Mouse (Mus musculus) hindbrain, postnatal 0 days (tissue): ENCODE measurements around the gene Sp140. TPM values are rescaled to one million over a fixed set of nuclear protein-coding genes. Genes with fewer than 3 reads are reported as not detected.
"Not testable (repeated sequence)": the region's sequence is repeated elsewhere in the genome, so short reads cannot be mapped to it uniquely, and the experiment has no call there.

Experiments used
- ATAC-seq: fragments of 200-750 bp; cut with Nextera tagmentation; 2 replicates; pipeline ENCODE4 v1.8.0; 2017; ENCODE audit warnings: mild to moderate bottlenecking, moderate TSS enrichment, moderate library complexity
- DNase-seq: peaks from one replicate; pipeline ENCODE4 v3.0.0-alpha.2; 2015; ENCODE audit warnings: low spot score
- H3K27ac ChIP-seq: fragments of 300-500 bp; sonication (generic); 2 replicates; pipeline ENCODE4 v1.5.1; 2014; ENCODE audit warnings: mild to moderate bottlenecking
- H3K27me3 ChIP-seq: fragments of 300-500 bp; sonication (generic); 2 replicates; pipeline ENCODE4 v1.6.1; 2014; ENCODE audit warnings: low read length, mixed read lengths; ENCODE audit not compliant: insufficient read depth
- H3K36me3 ChIP-seq: fragments of 300-500 bp; sonication (generic); 2 replicates; pipeline ENCODE4 v1.6.1; 2014; ENCODE audit warnings: low read length, mixed read lengths; ENCODE audit not compliant: insufficient read depth
- H3K4me1 ChIP-seq: fragments of 300-500 bp; sonication (generic); 2 replicates; pipeline ENCODE4 v1.6.1; 2014; ENCODE audit warnings: antibody characterized with exemption, low read length, mixed read lengths; ENCODE audit not compliant: insufficient read depth
- H3K4me2 ChIP-seq: fragments of 300-500 bp; sonication (generic); 2 replicates; pipeline ENCODE4 v1.6.1; 2014; ENCODE audit warnings: low read depth, mild to moderate bottlenecking, low read length, moderate library complexity, mixed read lengths
- H3K4me3 ChIP-seq: fragments of 300-500 bp; sonication (generic); 2 replicates; pipeline ENCODE4 v1.5.1; 2014; ENCODE audit warnings: low read length
- H3K9ac ChIP-seq: fragments of 300-500 bp; sonication (generic); replicated peaks from 2 replicates; pipeline ENCODE4 v1.6.1; 2014; ENCODE audit warnings: mild to moderate bottlenecking, low read length, moderate library complexity, mixed read lengths
- H3K9me3 ChIP-seq: fragments of 300-500 bp; sonication (generic); 2 replicates; pipeline ENCODE4 v1.6.1; 2016; ENCODE audit warnings: low read length, mixed read lengths
- CTCF ChIP-seq: IDR thresholded peaks from 2 replicates; pipeline ENCODE4 v1.5.1; 2016; ENCODE audit warnings: antibody characterized with exemption, control low read depth, low read depth
- WGBS: fragments of 180-500 bp; shearing (Covaris S2); extraction: QIAGEN DNeasy Blood & Tissue Kit; methylation state at CpG from one replicate; pipeline ENCODE4 v1.1.7; 2014; 5-methylcytosine and 5-hydroxymethylcytosine counted together
- polyA plus RNA-seq: library from polyadenylated mRNA; unstranded; fragments of >200 nt; fragmentation: Nextera tagmentation; extraction: Ambion mirVana; gene quantifications from 2 replicates; pipeline ENCODE4 v1.2.1, GENCODE M21; 2015
- total RNA-seq: library from RNA; depleted of rRNA; stranded (reverse); fragments of >200 nt; gene quantifications from 2 replicates; pipeline ENCODE4 v1.2.3, GENCODE M21; 2014

Gene Sp140
- total and polyA plus RNA-seq, 2 experiments from 2014 or later = 0.91 to 4.6 TPM

DNA sequence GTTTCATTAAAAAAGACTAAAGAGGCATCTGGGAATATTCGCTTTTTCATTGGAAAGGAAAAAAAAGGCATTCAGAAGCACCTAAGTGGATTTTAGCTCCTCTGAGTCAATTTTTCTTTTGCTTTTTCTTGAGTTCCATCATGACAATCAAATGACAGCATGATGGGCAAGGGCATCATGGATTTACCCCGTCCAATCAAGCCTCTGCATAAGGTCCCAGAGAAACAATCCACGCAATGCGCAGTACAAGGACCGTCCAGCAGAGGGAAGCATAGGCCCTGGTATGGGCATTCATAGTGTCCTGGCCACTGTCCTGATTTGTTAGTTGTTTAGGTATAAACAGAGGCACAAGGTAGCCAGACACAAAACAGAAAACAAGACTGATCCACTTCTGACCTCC lies 18.7 kb upstream of the Sp140 start:
- ATAC-seq, H3K4me3 ChIP-seq, H3K27ac ChIP-seq, DNase-seq, H3K9me3 ChIP-seq, H3K36me3 ChIP-seq, H3K4me2 ChIP-seq, H3K27me3 ChIP-seq, H3K9ac ChIP-seq, H3K4me1 ChIP-seq: not testable (repeated sequence)
- WGBS = 24% methylated on average over 5 of the region's 5 CpGs
- TF ChIP-seq CTCF = peak; percentile 41; the same call in 1 of the 2 replicates

DNA sequence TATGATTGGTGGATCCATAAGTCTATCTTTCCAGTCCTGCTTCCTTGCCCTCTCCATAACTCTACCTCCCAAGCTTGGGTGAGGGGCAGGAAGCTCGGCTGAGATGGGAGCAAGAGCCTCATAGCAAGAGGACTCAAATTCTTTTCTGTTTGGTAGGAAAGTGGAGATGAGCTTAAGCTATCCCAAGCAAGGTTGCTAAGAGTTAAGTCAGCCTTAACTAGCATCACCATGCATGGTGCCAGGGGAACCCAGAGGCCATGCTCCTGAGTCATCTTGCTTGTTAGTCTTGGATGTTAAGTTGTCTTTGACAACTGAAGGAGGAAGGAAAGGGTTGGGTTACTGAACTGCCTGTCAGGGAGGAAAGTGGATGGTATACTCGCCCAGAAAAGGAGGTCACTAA lies 11.5 kb upstream of the Sp140 start:
- not testable (repeated sequence) for ATAC-seq, H3K27me3 ChIP-seq, DNase-seq, H3K9me3 ChIP-seq, H3K9ac ChIP-seq, H3K36me3 ChIP-seq, H3K4me1 ChIP-seq, H3K4me3 ChIP-seq, H3K27ac ChIP-seq, H3K4me2 ChIP-seq
- WGBS = 91% methylated on average over 1 of the region's 2 CpGs

DNA sequence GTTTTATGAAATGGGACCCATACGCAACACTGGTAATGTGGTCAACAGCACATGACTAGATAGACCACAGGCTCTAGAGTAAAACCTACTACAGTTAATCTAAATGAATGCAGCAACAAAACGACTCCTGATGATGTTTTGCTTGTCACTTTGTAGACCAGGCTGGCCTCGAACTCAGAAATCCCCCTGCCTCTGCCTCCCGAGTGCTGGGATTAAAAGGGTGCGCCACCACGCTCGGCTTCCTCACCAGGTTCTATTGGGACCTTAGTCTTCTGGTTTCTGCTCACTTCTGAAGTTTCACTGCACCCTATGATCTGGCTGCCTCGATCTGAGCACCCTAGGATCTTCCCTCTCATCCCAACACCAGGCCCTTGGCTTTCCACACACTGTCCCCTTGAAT lies 7.7 kb upstream of the Sp140 start:
- not testable (repeated sequence) for H3K27me3 ChIP-seq, H3K9me3 ChIP-seq, H3K36me3 ChIP-seq, H3K27ac ChIP-seq, H3K4me3 ChIP-seq, H3K9ac ChIP-seq, ATAC-seq, H3K4me2 ChIP-seq, DNase-seq, H3K4me1 ChIP-seq
- WGBS = 83% methylated on average over 8 of the region's 8 CpGs

DNA sequence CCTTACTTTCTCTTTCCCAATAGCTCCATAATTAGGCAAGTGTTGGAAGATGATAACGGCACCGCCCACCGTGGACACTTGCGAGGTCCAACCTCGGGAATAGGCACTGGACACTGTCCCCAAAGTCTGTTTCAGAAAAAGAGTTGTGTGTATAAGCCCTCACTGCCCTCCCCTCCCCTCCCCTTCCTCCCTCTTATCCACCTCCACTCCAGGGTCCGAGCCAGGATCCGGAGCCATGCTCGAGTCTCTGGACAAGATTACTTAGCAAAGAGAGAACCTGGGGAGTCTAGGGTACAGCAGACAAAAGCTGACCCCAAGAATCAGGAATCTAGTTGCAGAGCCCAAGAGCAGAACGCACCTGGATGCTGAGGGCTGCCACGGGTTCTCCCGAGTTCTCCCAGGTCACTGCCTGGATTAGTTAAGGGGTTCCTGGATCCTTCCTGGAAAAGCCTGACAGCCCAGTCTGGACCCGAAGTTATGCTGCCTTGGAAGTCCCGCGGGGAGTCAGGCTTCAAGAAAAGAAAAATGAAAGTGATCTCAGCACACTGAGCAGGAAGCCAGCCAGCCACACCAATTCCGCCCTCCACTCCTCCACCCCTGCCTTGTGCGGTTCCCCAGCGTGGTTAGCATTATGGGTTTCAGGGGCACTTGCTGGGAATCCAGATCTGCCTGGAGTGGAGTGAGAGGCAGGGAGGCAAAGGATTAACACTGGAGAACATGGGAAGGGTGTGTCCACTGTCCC lies 1.7 kb upstream of the Sp140 start, which contains the start of gene Sp110:
Gene Sp110 (minus strand): TSS at position 547 of the 742 bp plus-strand sequence.
- H3K27ac ChIP-seq, H3K4me1 ChIP-seq, H3K9ac ChIP-seq, H3K27me3 ChIP-seq, H3K4me2 ChIP-seq, H3K9me3 ChIP-seq, H3K4me3 ChIP-seq, H3K36me3 ChIP-seq, DNase-seq, ATAC-seq: not testable (repeated sequence)
- 75% methylated on average over 16 of the region's 17 CpGs for WGBS

DNA sequence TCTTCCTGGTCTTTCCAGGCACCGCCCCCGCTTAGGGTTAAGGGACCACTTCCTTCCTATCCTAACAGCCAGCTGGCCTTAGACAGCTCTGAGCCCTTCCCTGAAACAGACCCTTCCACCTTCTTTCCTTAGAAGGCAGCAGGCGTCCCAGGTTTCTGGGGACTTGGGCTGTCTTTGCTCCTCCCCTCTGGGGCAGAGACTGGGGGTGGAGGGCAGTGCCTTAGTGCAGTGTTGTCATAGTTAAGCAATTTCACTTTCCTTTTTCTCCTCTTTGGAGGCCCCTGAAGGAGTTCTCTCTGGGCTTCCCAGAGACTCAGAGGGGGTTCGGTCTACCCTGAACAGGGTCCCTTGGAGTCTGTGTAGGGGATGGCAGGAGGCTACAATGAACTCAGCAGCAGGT lies 616 bp downstream of the Sp140 start:
- H3K4me3 ChIP-seq = not testable (repeated sequence)

DNA sequence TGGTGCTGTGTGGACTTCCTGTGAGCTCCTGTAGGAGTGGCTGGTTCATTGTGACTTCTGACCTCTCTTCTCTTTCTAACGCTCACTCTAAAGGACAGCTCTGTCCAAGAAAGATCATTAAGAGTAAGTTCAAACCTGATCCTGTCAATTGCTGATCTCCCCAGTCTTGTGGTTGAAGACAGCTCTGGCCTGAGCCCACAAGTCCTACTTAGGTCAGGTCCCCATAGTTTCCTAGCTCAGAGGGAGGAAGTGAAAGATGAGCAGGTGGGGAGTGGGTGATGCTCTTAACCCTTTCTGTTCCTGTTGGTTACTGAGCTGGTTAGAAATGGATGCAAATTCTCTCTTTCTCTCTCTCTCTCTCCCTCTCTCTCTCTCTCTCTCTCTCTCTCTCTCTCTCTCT lies 4.2 kb downstream of the Sp140 start:
- ATAC-seq, H3K4me1 ChIP-seq, H3K9ac ChIP-seq, H3K9me3 ChIP-seq, DNase-seq, H3K27me3 ChIP-seq, H3K36me3 ChIP-seq, H3K27ac ChIP-seq, H3K4me3 ChIP-seq, H3K4me2 ChIP-seq: not testable (repeated sequence)
- WGBS = no CpG with 5 or more reads among the region's 1 CpGs

More for the DNA sequence above, 616 bp downstream of the Sp140 start:
- ATAC-seq, H3K27ac ChIP-seq, H3K36me3 ChIP-seq, H3K4me2 ChIP-seq, H3K27me3 ChIP-seq, H3K9me3 ChIP-seq, H3K4me1 ChIP-seq, H3K9ac ChIP-seq, DNase-seq: not testable (repeated sequence)
- 66% methylated on average over 4 of the region's 4 CpGs for WGBS

DNA sequence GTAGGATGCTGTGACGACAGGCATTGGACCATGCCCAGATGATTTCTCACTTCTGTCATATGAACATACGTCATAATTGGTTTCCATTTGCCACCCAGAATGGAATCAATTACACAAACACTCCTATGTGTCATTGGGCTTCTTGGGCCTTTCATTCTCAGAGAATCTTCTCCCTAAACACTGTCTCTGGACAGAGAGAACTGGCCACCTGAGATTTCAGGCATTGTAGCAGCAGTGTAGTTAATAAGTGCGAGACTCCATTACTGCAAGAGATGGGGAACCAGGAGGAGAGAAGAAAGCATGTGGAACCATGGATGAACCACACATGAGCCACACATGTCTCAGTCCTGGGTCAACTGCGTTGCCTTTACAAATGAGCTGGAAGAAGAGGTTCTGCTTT lies 8.2 kb downstream of the Sp140 start:
- not testable (repeated sequence) for H3K27me3 ChIP-seq, H3K36me3 ChIP-seq, H3K4me1 ChIP-seq, H3K4me2 ChIP-seq, H3K27ac ChIP-seq, H3K9me3 ChIP-seq, DNase-seq, H3K4me3 ChIP-seq, ATAC-seq, H3K9ac ChIP-seq
- 87% methylated on average over 3 of the region's 4 CpGs for WGBS

DNA sequence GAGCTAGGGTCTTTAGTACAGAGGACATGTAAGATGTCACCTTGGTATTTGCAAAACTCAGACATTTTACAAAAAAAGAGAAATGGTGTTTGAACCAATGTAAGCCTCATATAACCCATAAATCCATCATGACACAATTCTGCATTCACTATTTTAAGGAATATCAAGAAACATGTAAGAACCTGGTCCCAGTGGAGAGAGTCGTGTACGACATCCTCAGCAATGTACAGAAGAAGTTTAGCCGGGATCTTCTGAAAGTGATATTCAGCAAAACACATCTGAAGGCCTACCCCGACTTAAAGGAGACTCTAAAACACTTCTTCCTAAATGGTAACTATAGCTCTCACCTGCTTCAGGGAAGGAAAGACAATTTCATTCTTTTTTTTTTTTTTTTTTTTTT lies 10.4 kb downstream of the Sp140 start:
- H3K9me3 ChIP-seq, H3K4me1 ChIP-seq, H3K36me3 ChIP-seq, ATAC-seq, H3K27me3 ChIP-seq, H3K4me3 ChIP-seq, H3K27ac ChIP-seq, H3K9ac ChIP-seq, DNase-seq, H3K4me2 ChIP-seq: not testable (repeated sequence)
- no CpG with 5 or more reads among the region's 4 CpGs for WGBS

DNA sequence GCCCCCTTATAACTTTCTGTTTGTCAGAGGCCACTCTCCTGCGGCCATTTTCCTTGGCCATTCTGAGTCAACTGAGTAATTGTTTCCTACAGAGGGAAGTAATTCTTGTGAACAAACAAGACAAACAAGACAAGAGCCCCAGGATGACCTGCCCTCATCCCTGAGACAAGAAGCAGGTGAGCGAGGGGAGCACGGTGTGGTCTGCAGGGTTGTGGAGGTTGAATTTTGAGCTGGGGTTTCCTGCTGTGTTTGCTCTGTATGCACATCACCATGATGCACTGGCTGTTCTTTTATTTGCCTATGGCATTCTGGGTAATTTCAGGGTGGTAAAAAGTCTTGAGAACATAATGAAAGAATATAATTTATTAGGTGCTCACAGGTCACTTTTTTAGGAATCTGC lies 14.9 kb downstream of the Sp140 start:
- not testable (repeated sequence) for H3K4me1 ChIP-seq, ATAC-seq, DNase-seq, H3K9me3 ChIP-seq, H3K4me3 ChIP-seq, H3K36me3 ChIP-seq, H3K27me3 ChIP-seq, H3K9ac ChIP-seq, H3K27ac ChIP-seq, H3K4me2 ChIP-seq
- WGBS = 90% methylated on average over 3 of the region's 3 CpGs

DNA sequence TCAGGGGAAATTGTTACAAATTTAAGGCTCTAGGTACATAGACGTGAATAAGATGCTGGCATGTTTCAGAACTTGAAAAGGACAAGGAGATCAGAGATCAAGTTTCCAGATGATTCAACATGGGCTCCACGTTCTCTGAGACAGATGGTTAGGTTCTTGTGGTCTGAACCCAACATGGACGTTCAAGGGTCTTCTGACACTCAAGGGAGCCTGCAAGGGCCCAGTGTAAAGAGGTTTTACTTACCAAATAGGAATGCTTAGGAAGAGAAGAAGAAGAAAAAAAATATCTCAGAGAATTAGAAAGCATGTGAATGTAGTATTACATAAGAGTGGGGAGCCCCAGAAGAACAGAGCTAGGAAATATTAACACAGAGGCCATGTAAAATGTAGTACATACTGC lies 15.6 kb downstream of the Sp140 start:
- not testable (repeated sequence) for H3K36me3 ChIP-seq, H3K9ac ChIP-seq, H3K9me3 ChIP-seq, H3K4me3 ChIP-seq, H3K4me2 ChIP-seq, H3K4me1 ChIP-seq, H3K27me3 ChIP-seq, DNase-seq, H3K27ac ChIP-seq, ATAC-seq
- WGBS = 64% methylated on average over 3 of the region's 3 CpGs
